Mouse (Mus musculus) E14TG2a.4 (cell line): ENCODE measurements around the gene Ly6g6d.

Experiments
- CTCF ChIP-seq: conservative IDR thresholded peaks from 2 replicates; pipeline ENCODE4 v1.5.1; 2014; ENCODE audit warnings: low read length
- POU5F1 ChIP-seq: IDR thresholded peaks from 2 replicates; pipeline ENCODE4 v1.6.1; 2014; ENCODE audit warnings: low read length, borderline replicate concordance

GRCm38 (mm10) chr17:35090166-35090932 lies 12.5 kb upstream of the Ly6g6d start:
- TF ChIP-seq CTCF (no peak), POU5F1 (no peak)
